8 mouse cellular contexts compared by ENCODE assay signal in genomic region chr7:110821653-110822052, GRCm38 (mm10). TPM values are rescaled to one million over a fixed set of nuclear protein-coding genes. Genes with fewer than 3 reads are reported as not detected.
DNase-seq lines count a peak whose midpoint lies in the region; ATAC-seq and TF ChIP-seq lines count a peak whose summit lies in the region.

No protein-coding gene starts in this region.

- peaks cover 24% of the 10 kb centered on the region for H3K36me3 ChIP-seq in hindbrain, embryonic 14.5 days (replicated peaks; ENCODE audit: control insufficient read depth, insufficient read depth)
- H3K36me3 ChIP-seq in hindbrain, embryonic 13.5 days = peaks cover 25% of the 10 kb centered on the region
- H3K36me3 ChIP-seq in heart, postnatal 0 days (replicated peaks; ENCODE audit: control insufficient read depth, insufficient read depth, low read length) = peaks cover 34% of the 10 kb centered on the region
- H3K36me3 ChIP-seq in neural tube, embryonic 15.5 days = peaks cover 23% of the 10 kb centered on the region

- no peaks in the 10 kb centered on the region for H3K4me1 ChIP-seq in hindbrain, embryonic 14.5 days (replicated peaks; ENCODE audit: control insufficient read depth, insufficient read depth, low read length)
- peaks cover 5% of the 10 kb centered on the region for H3K4me1 ChIP-seq in hindbrain, embryonic 13.5 days (replicated peaks)
- peaks cover 28% of the 10 kb centered on the region for H3K4me1 ChIP-seq in heart, postnatal 0 days (ENCODE audit: control insufficient read depth, insufficient read depth)
- peaks cover 14% of the 10 kb centered on the region; the same call in 1 of the 2 replicates for H3K4me1 ChIP-seq in neural tube, embryonic 15.5 days

- TF ChIP-seq CTCF in heart, postnatal 0 days (IDR thresholded peaks at IDR 0.05; ENCODE audit: low read depth) = no peak

- H3K27me3 ChIP-seq in hindbrain, embryonic 14.5 days (ENCODE audit: control insufficient read depth, insufficient read depth, low read length) = no peaks in the 10 kb centered on the region
- H3K27me3 ChIP-seq in hindbrain, embryonic 13.5 days = no peaks in the 10 kb centered on the region
- no peaks in the 10 kb centered on the region for H3K27me3 ChIP-seq in heart, postnatal 0 days (ENCODE audit: control insufficient read depth, insufficient read depth, low read length)
- no peaks in the 10 kb centered on the region for H3K27me3 ChIP-seq in neural tube, embryonic 15.5 days (replicated peaks)

- no peak for ATAC-seq in hindbrain, embryonic 14.5 days (ENCODE audit: low FRiP score)
- no peak for ATAC-seq in hindbrain, embryonic 13.5 days (ENCODE audit: low FRiP score)
- ATAC-seq in heart, postnatal 0 days (ENCODE audit: insufficient read depth, low read depth) = peak; percentile 63
- no peak for ATAC-seq in neural tube, embryonic 15.5 days (ENCODE audit: low FRiP score)

- H3K9me3 ChIP-seq in hindbrain, embryonic 14.5 days (ENCODE audit: control insufficient read depth, low read length) = no peaks in the 10 kb centered on the region
- no peaks in the 10 kb centered on the region for H3K9me3 ChIP-seq in hindbrain, embryonic 13.5 days
- no peaks in the 10 kb centered on the region for H3K9me3 ChIP-seq in heart, postnatal 0 days (replicated peaks; ENCODE audit: control insufficient read depth, low read length)
- no peaks in the 10 kb centered on the region for H3K9me3 ChIP-seq in neural tube, embryonic 15.5 days (replicated peaks)

- 52% methylated on average over 3 of the region's 3 CpGs for WGBS in hindbrain, embryonic 14.5 days
- WGBS in hindbrain, embryonic 13.5 days = 65% methylated on average over 3 of the region's 3 CpGs
- 8% methylated on average over 3 of the region's 3 CpGs for WGBS in heart, postnatal 0 days
- 53% methylated on average over 3 of the region's 3 CpGs for WGBS in neural tube, embryonic 15.5 days

- no peak overlapping the region for H3K9ac ChIP-seq in hindbrain, embryonic 14.5 days
- no peak overlapping the region for H3K9ac ChIP-seq in hindbrain, embryonic 13.5 days
- no peak overlapping the region for H3K9ac ChIP-seq in heart, postnatal 0 days (replicated peaks; ENCODE audit: low read depth, low read length)
- H3K9ac ChIP-seq in neural tube, embryonic 15.5 days (replicated peaks) = no peak overlapping the region

- DNase-seq in hindbrain, embryonic 14.5 days (ENCODE audit: low spot score) = peak; percentile 70
- peak; percentile 47 for DNase-seq in 416B (ENCODE audit: low read depth)
- DNase-seq in cerebellum, adult 18-20 months = peak; percentile 65 to 66
- DNase-seq in heart, postnatal 0 days (ENCODE audit: low spot score) = no peak
- DNase-seq in urinary bladder, adult 18-20 months (ENCODE audit: low spot score in 2 of 2) = no peak
- DNase-seq in spleen, adult 12 weeks (ENCODE audit: low spot score) = no peak

- no peak for TF ChIP-seq EP300 in heart, postnatal 0 days (IDR thresholded peaks at IDR 0.05; ENCODE audit: low read depth)

- no peak overlapping the region for H3K4me2 ChIP-seq in hindbrain, embryonic 14.5 days (replicated peaks)
- no peak overlapping the region for H3K4me2 ChIP-seq in hindbrain, embryonic 13.5 days
- no peak overlapping the region for H3K4me2 ChIP-seq in heart, postnatal 0 days (ENCODE audit: low read depth, low read length)
- no peak overlapping the region for H3K4me2 ChIP-seq in neural tube, embryonic 15.5 days

- H3K4me3 ChIP-seq in hindbrain, embryonic 14.5 days (replicated peaks; ENCODE audit: low read length) = no peak overlapping the region
- H3K4me3 ChIP-seq in hindbrain, embryonic 13.5 days = no peak overlapping the region
- H3K4me3 ChIP-seq in heart, postnatal 0 days (ENCODE audit: low read depth, low read length) = no peak overlapping the region
- H3K4me3 ChIP-seq in neural tube, embryonic 15.5 days (replicated peaks) = no peak overlapping the region

- H3K27ac ChIP-seq in hindbrain, embryonic 14.5 days = peak overlapping the region; percentile 51
- no peak overlapping the region for H3K27ac ChIP-seq in hindbrain, embryonic 13.5 days
- peak overlapping the region; percentile 69 for H3K27ac ChIP-seq in heart, postnatal 0 days (ENCODE audit: low read depth)
- H3K27ac ChIP-seq in neural tube, embryonic 15.5 days (replicated peaks) = peak overlapping the region; percentile 37; the same call in 1 of the 2 replicates

RNA-seq across cellular contexts. Expression of gene Rnf141, which starts 22.6 kb away (rescaled TPM):
- polyA plus RNA-seq in hindbrain, embryonic 14.5 days (2014; fragmentation: Nextera tagmentation; extraction: Ambion mirVana) = 41.4 and 45.6 TPM in 2 replicates
- 29.7 and 31.2 TPM in 2 replicates for polyA plus RNA-seq in hindbrain, embryonic 13.5 days (2015; fragmentation: Nextera tagmentation; extraction: Ambion mirVana)
- 59.9 and 144 TPM in 2 replicates for total RNA-seq in heart, postnatal 0 days (2014; rRNA removed; ENCODE audit: low replicate concordance)
- 22.7 and 26.4 TPM in 2 replicates for polyA plus RNA-seq in heart, postnatal 0 days (2015; fragmentation: Nextera tagmentation; extraction: Ambion mirVana)
- 35.2 and 35.8 TPM in 2 replicates for polyA plus RNA-seq in neural tube, embryonic 15.5 days (2015; fragmentation: Nextera tagmentation; extraction: Ambion mirVana)

RNA-seq across cellular contexts. Expression of gene Lyve1, which starts 41.4 kb away (rescaled TPM):
- 4.1 and 4.4 TPM in 2 replicates for polyA plus RNA-seq in hindbrain, embryonic 14.5 days (2014; fragmentation: Nextera tagmentation; extraction: Ambion mirVana)
- polyA plus RNA-seq in hindbrain, embryonic 13.5 days (2015; fragmentation: Nextera tagmentation; extraction: Ambion mirVana) = 6.8 and 6.9 TPM in 2 replicates
- 38.9 and 56.7 TPM in 2 replicates for total RNA-seq in heart, postnatal 0 days (2014; rRNA removed; ENCODE audit: low replicate concordance)
- 13.8 and 15.2 TPM in 2 replicates for polyA plus RNA-seq in heart, postnatal 0 days (2015; fragmentation: Nextera tagmentation; extraction: Ambion mirVana)
- polyA plus RNA-seq in neural tube, embryonic 15.5 days (2015; fragmentation: Nextera tagmentation; extraction: Ambion mirVana) = 5.7 and 6.7 TPM in 2 replicates

RNA-seq across cellular contexts. Expression of gene Ampd3, which starts 53.6 kb away (rescaled TPM):
- polyA plus RNA-seq in hindbrain, embryonic 14.5 days (2014; fragmentation: Nextera tagmentation; extraction: Ambion mirVana) = 8.8 and 10.8 TPM in 2 replicates
- polyA plus RNA-seq in hindbrain, embryonic 13.5 days (2015; fragmentation: Nextera tagmentation; extraction: Ambion mirVana) = 4.3 and 4.9 TPM in 2 replicates
- 12.2 and 19.7 TPM in 2 replicates for total RNA-seq in heart, postnatal 0 days (2014; rRNA removed; ENCODE audit: low replicate concordance)
- polyA plus RNA-seq in heart, postnatal 0 days (2015; fragmentation: Nextera tagmentation; extraction: Ambion mirVana) = 12.8 and 15.6 TPM in 2 replicates
- polyA plus RNA-seq in neural tube, embryonic 15.5 days (2015; fragmentation: Nextera tagmentation; extraction: Ambion mirVana) = 12.0 and 12.6 TPM in 2 replicates

Comparison
In these comparisons a context has a peak if more than half of its experiments do, and no peak if none do; other contexts are left out.
1. DNase-seq: peak in hindbrain, embryonic 14.5 days (single experiment), 416B (single experiment) and cerebellum, adult 18-20 months (2 of 2); none in heart, postnatal 0 days (single experiment), urinary bladder, adult 18-20 months (0 of 2) and spleen, adult 12 weeks (single experiment).